Mouse (Mus musculus): ENCODE data around the gene Wfs1. TPM values are rescaled to one million over a fixed set of nuclear protein-coding genes. Genes with fewer than 3 reads are reported as not detected.
A peak's percentile ranks its signal among the peaks of the same experiment; 100 is the strongest.
"Not testable (repeated sequence)": the region's sequence is repeated elsewhere in the genome, so short reads cannot be mapped to it uniquely, and the experiment has no call there.

The Wfs1 gene
- total RNA-seq, 1 experiment: 15.1 TPM

- H3K27ac ChIP-seq (ENCODE audit: insufficient read depth, low read depth, low read length, poor library complexity, severe bottlenecking): no peak overlapping the region
- TF ChIP-seq ZC3H11A (IDR thresholded peaks at IDR 0.05; ENCODE audit: borderline replicate concordance, low read depth, low read length) (no peak), MAFK (IDR thresholded peaks at IDR 0.05; ENCODE audit: insufficient read depth, low read depth, low read length) (no peak), CHD2 (IDR thresholded peaks at IDR 0.05; ENCODE audit: low read depth, low read length) (no peak; the same call in 1 of the 2 replicates), ZNF384 (IDR thresholded peaks at IDR 0.05; ENCODE audit: low read depth, low read length) (no peak), HCFC1 (IDR thresholded peaks at IDR 0.05; ENCODE audit: borderline replicate concordance, insufficient read depth, low read length) (no peak)
Observed at GRCm38 (mm10) chr5:37027701-37028100, 38.7 kb upstream of the Wfs1 start.

GRCm38 (mm10) chr5:37017222-37017621 lies 28.2 kb upstream of the Wfs1 start:
- H3K9ac ChIP-seq (ENCODE audit: insufficient read depth, low read depth, low read length, poor library complexity, severe bottlenecking): no peak overlapping the region
- no peak for TF ChIP-seq MAFK (IDR thresholded peaks at IDR 0.05; ENCODE audit: insufficient read depth, low read depth, low read length)
- TF ChIP-seq HCFC1 (IDR thresholded peaks at IDR 0.05; ENCODE audit: borderline replicate concordance, insufficient read depth, low read length): no peak
- no peak for TF ChIP-seq ZNF384 (IDR thresholded peaks at IDR 0.05; ENCODE audit: low read depth, low read length)
- TF ChIP-seq ZC3H11A (IDR thresholded peaks at IDR 0.05; ENCODE audit: borderline replicate concordance, low read depth, low read length): no peak
- no peak for TF ChIP-seq CHD2 (IDR thresholded peaks at IDR 0.05; ENCODE audit: low read depth, low read length)
- in situ Hi-C loops (cut with MboI; ENCODE audit: low sequenced_read_pairs in 2 of 2, unreplicated experiment in 2 of 2): no loop called here
- peaks cover 0 to 4% of the 10 kb centered on the region in 2 experiments; a peak in 1 of 4 replicates for H3K4me1 ChIP-seq (ENCODE audit: control insufficient read depth in 2 of 2, insufficient read depth in 2 of 2, low read length in 2 of 2, poor library complexity in 1 of 2)
- no peak for DNase-seq (ENCODE audit: low read depth, low spot score)
- H3K4me3 ChIP-seq (ENCODE audit: insufficient read depth in 1 of 2, low read depth in 1 of 2, low read length in 2 of 2, poor library complexity in 1 of 2, severe bottlenecking in 1 of 2): no peak overlapping the region
- H3K27ac ChIP-seq (ENCODE audit: insufficient read depth, low read depth, low read length, poor library complexity, severe bottlenecking): no peak overlapping the region
- no peaks in the 10 kb centered on the region for H3K36me3 ChIP-seq (ENCODE audit: control insufficient read depth, insufficient read depth, low read length, poor library complexity, severe bottlenecking)
- H3K9me3 ChIP-seq (ENCODE audit: control insufficient read depth, insufficient read depth, low read depth, low read length): no peaks in the 10 kb centered on the region

More at GRCm38 (mm10) chr5:37027701-37028100, 38.7 kb upstream of the Wfs1 start:
- no peak for DNase-seq (ENCODE audit: low read depth, low spot score)
- H3K4me3 ChIP-seq (ENCODE audit: insufficient read depth in 1 of 2, low read depth in 1 of 2, low read length in 2 of 2, poor library complexity in 1 of 2, severe bottlenecking in 1 of 2): peak overlapping the region; percentile 75 to 87
- H3K36me3 ChIP-seq (ENCODE audit: control insufficient read depth, insufficient read depth, low read length, poor library complexity, severe bottlenecking): no peaks in the 10 kb centered on the region
- no peaks in the 10 kb centered on the region for H3K9me3 ChIP-seq (ENCODE audit: control insufficient read depth, insufficient read depth, low read depth, low read length)
- peaks cover 0 to 15% of the 10 kb centered on the region in 2 experiments; a peak in 1 of 4 replicates for H3K4me1 ChIP-seq (ENCODE audit: control insufficient read depth in 2 of 2, insufficient read depth in 2 of 2, low read length in 2 of 2, poor library complexity in 1 of 2)
- in situ Hi-C loops (cut with MboI; ENCODE audit: low sequenced_read_pairs in 2 of 2, unreplicated experiment in 2 of 2): no loop called here
- no peak overlapping the region for H3K9ac ChIP-seq (ENCODE audit: insufficient read depth, low read depth, low read length, poor library complexity, severe bottlenecking)

- in situ Hi-C loops (cut with MboI; ENCODE audit: low sequenced_read_pairs in 2 of 2, unreplicated experiment in 2 of 2): no loop called here
- no peak overlapping the region for H3K27ac ChIP-seq (ENCODE audit: insufficient read depth, low read depth, low read length, poor library complexity, severe bottlenecking)
- DNase-seq (ENCODE audit: low read depth, low spot score): no peak
- peaks cover 0 to 4% of the 10 kb centered on the region in 2 experiments; a peak in 1 of 4 replicates for H3K4me1 ChIP-seq (ENCODE audit: control insufficient read depth in 2 of 2, insufficient read depth in 2 of 2, low read length in 2 of 2, poor library complexity in 1 of 2)
- TF ChIP-seq MAFK (IDR thresholded peaks at IDR 0.05; ENCODE audit: insufficient read depth, low read depth, low read length): no peak
- TF ChIP-seq HCFC1 (IDR thresholded peaks at IDR 0.05; ENCODE audit: borderline replicate concordance, insufficient read depth, low read length): no peak
- H3K9ac ChIP-seq (ENCODE audit: insufficient read depth, low read depth, low read length, poor library complexity, severe bottlenecking): peak overlapping the region; percentile 56; the same call in 1 of the 2 replicates
- H3K4me3 ChIP-seq (ENCODE audit: insufficient read depth in 1 of 2, low read depth in 1 of 2, low read length in 2 of 2, poor library complexity in 1 of 2, severe bottlenecking in 1 of 2): peak overlapping the region; percentile 59 to 65
- H3K36me3 ChIP-seq (ENCODE audit: control insufficient read depth, insufficient read depth, low read length, poor library complexity, severe bottlenecking): no peaks in the 10 kb centered on the region
- no peaks in the 10 kb centered on the region for H3K9me3 ChIP-seq (ENCODE audit: control insufficient read depth, insufficient read depth, low read depth, low read length)
Observed at GRCm38 (mm10) chr5:37015612-37016310, 26.8 kb upstream of the Wfs1 start.

- in situ Hi-C loops (cut with MboI; ENCODE audit: low sequenced_read_pairs in 2 of 2, unreplicated experiment in 2 of 2): no loop called here
- DNase-seq (ENCODE audit: low read depth, low spot score): no peak
- Histone ChIP-seq H3K9ac (ENCODE audit: insufficient read depth, low read depth, low read length, poor library complexity, severe bottlenecking) (no peak overlapping the region), H3K9me3 (ENCODE audit: control insufficient read depth, insufficient read depth, low read depth, low read length) (no peaks in the 10 kb centered on the region), H3K27ac (ENCODE audit: insufficient read depth, low read depth, low read length, poor library complexity, severe bottlenecking) (no peak overlapping the region), H3K4me1 (ENCODE audit: control insufficient read depth in 2 of 2, insufficient read depth in 2 of 2, low read length in 2 of 2, poor library complexity in 1 of 2) (peaks cover 0 to 2% of the 10 kb centered on the region in 2 experiments; a peak in 1 of 4 replicates), H3K36me3 (ENCODE audit: control insufficient read depth, insufficient read depth, low read length, poor library complexity, severe bottlenecking) (no peaks in the 10 kb centered on the region), H3K4me3 (ENCODE audit: insufficient read depth in 1 of 2, low read depth in 1 of 2, low read length in 2 of 2, poor library complexity in 1 of 2, severe bottlenecking in 1 of 2) (no peak overlapping the region)
- TF ChIP-seq MAFK (IDR thresholded peaks at IDR 0.05; ENCODE audit: insufficient read depth, low read depth, low read length) (no peak), ZC3H11A (IDR thresholded peaks at IDR 0.05; ENCODE audit: borderline replicate concordance, low read depth, low read length) (no peak), HCFC1 (IDR thresholded peaks at IDR 0.05; ENCODE audit: borderline replicate concordance, insufficient read depth, low read length) (no peak), ZNF384 (IDR thresholded peaks at IDR 0.05; ENCODE audit: low read depth, low read length) (no peak), CHD2 (IDR thresholded peaks at IDR 0.05; ENCODE audit: low read depth, low read length) (no peak)
Observed at GRCm38 (mm10) chr5:37010666-37011317, 21.8 kb upstream of the Wfs1 start.

- H3K27ac ChIP-seq (ENCODE audit: insufficient read depth, low read depth, low read length, poor library complexity, severe bottlenecking); in situ Hi-C loops (cut with MboI; ENCODE audit: low sequenced_read_pairs in 2 of 2, unreplicated experiment in 2 of 2): not testable (repeated sequence)
Observed at GRCm38 (mm10) chr5:37009761-37010160, 20.8 kb upstream of the Wfs1 start.

More at GRCm38 (mm10) chr5:37009761-37010160, 20.8 kb upstream of the Wfs1 start:
- DNase-seq (ENCODE audit: low read depth, low spot score); H3K9me3 ChIP-seq (ENCODE audit: control insufficient read depth, insufficient read depth, low read depth, low read length); H3K9ac ChIP-seq (ENCODE audit: insufficient read depth, low read depth, low read length, poor library complexity, severe bottlenecking); H3K4me1 ChIP-seq (ENCODE audit: control insufficient read depth in 2 of 2, insufficient read depth in 2 of 2, low read length in 2 of 2, poor library complexity in 1 of 2); H3K4me3 ChIP-seq (ENCODE audit: insufficient read depth in 1 of 2, low read depth in 1 of 2, low read length in 2 of 2, poor library complexity in 1 of 2, severe bottlenecking in 1 of 2); H3K36me3 ChIP-seq (ENCODE audit: control insufficient read depth, insufficient read depth, low read length, poor library complexity, severe bottlenecking): not testable (repeated sequence)
